8 mouse cellular contexts compared by ENCODE assay signal in the genomic region with DNA sequence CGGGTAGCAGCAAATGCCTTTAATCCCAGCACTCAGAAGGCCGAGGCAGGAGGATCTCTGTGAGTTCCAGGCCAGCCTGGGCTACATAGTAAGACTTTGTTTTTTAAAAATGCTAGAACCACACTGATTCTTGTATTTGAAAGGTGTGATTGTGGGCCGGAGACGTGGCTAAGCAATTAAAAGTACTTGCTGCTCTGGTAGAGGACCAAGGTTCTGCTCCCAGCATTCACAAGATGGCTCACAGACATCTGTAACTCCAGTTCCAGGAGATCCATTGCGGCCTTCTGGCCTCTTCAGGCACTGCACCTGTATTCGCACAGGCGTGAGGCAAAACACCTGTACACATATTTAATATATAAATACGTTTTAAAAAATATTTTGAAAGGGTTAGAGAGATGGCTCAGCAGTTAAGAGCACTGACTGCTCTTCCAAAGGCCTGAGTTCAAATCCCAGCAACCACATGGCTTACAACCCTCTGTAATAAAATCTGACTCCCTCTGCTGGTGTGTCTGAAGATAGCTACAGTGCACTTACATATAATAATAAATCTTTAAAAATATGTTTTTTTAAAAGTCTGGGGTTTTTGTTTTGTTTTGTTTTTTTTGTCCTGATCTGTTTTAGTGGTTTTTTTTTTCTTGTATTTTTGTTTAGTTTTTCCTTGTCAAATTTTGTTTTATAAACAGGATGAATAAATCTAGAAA. TPM values are rescaled to one million over a fixed set of nuclear protein-coding genes. Genes with fewer than 3 reads are reported as not detected.
A peak's percentile ranks its signal among the peaks of the same experiment; 100 is the strongest.
DNase-seq lines count a peak whose midpoint lies in the region; ATAC-seq lines count a peak whose summit lies in the region.

No protein-coding gene starts in this region.

- H3K9ac ChIP-seq in hindbrain, embryonic 12.5 days = no peak overlapping the region
- H3K9ac ChIP-seq in liver, embryonic 11.5 days (ENCODE audit: low read depth, low read length) = peak overlapping the region; percentile 67; the same call in 1 of the 2 replicates
- no peak overlapping the region for H3K9ac ChIP-seq in forebrain, embryonic 14.5 days (ENCODE audit: low read length)

- H3K9me3 ChIP-seq in hindbrain, embryonic 10.5 days = no peaks in the 10 kb centered on the region
- no peaks in the 10 kb centered on the region for H3K9me3 ChIP-seq in hindbrain, embryonic 12.5 days (replicated peaks)
- no peaks in the 10 kb centered on the region for H3K9me3 ChIP-seq in liver, embryonic 11.5 days (ENCODE audit: control insufficient read depth, low read length)
- no peaks in the 10 kb centered on the region for H3K9me3 ChIP-seq in forebrain, embryonic 14.5 days (replicated peaks; ENCODE audit: control insufficient read depth, low read length)

- 0 out of 2 replicates have a peak overlapping the region, but pooled peaks have one; percentile 8 for H3K27ac ChIP-seq in hindbrain, embryonic 10.5 days
- H3K27ac ChIP-seq in hindbrain, embryonic 12.5 days = no peak overlapping the region
- H3K27ac ChIP-seq in brown adipose tissue, adult 24 weeks (replicated peaks; ENCODE audit: low read depth, low read length) = peak overlapping the region; percentile 80
- peak overlapping the region; percentile 64; the same call in 1 of the 2 replicates for H3K27ac ChIP-seq in liver, embryonic 11.5 days (ENCODE audit: low read depth, low read length)
- H3K27ac ChIP-seq in forebrain, embryonic 14.5 days (ENCODE audit: low read depth, low read length) = no peak overlapping the region

- DNase-seq in hindbrain, embryonic 10.5 days (ENCODE audit: low spot score) = no peak
- peak; percentile 55 to 62 for DNase-seq in B cell, adult 2 months
- no peak for DNase-seq in liver, embryonic 11.5 days (ENCODE audit: low spot score)
- DNase-seq in urinary bladder, adult 18-20 months (ENCODE audit: low spot score in 2 of 2) = no peak
- DNase-seq in embryo, embryonic 10 days (ENCODE audit: low spot score) = no peak
- DNase-seq in forebrain, embryonic 14.5 days (ENCODE audit: low spot score) = no peak

- no peaks in the 10 kb centered on the region for H3K36me3 ChIP-seq in hindbrain, embryonic 10.5 days
- no peaks in the 10 kb centered on the region for H3K36me3 ChIP-seq in hindbrain, embryonic 12.5 days
- no peaks in the 10 kb centered on the region for H3K36me3 ChIP-seq in liver, embryonic 11.5 days (ENCODE audit: control insufficient read depth, insufficient read depth, low read length)
- H3K36me3 ChIP-seq in forebrain, embryonic 14.5 days (ENCODE audit: control insufficient read depth, insufficient read depth, low read length) = no peaks in the 10 kb centered on the region

- H3K4me1 ChIP-seq in hindbrain, embryonic 10.5 days (replicated peaks) = peaks cover 10% of the 10 kb centered on the region
- H3K4me1 ChIP-seq in hindbrain, embryonic 12.5 days = peaks cover 8% of the 10 kb centered on the region; the same call in 1 of the 2 replicates
- H3K4me1 ChIP-seq in brown adipose tissue, adult 24 weeks (ENCODE audit: control insufficient read depth, insufficient read depth, insufficient read length, low read length) = peaks cover 4% of the 10 kb centered on the region; the same call in 1 of the 2 replicates
- H3K4me1 ChIP-seq in liver, embryonic 11.5 days (replicated peaks; ENCODE audit: control insufficient read depth, insufficient read depth, low read length) = peaks cover 3% of the 10 kb centered on the region; the same call in 1 of the 2 replicates
- H3K4me1 ChIP-seq in forebrain, embryonic 14.5 days (ENCODE audit: control insufficient read depth, insufficient read depth, low read length) = peaks cover 4% of the 10 kb centered on the region; the same call in 1 of the 2 replicates

- H3K4me2 ChIP-seq in hindbrain, embryonic 12.5 days (replicated peaks) = no peak overlapping the region
- peak overlapping the region; percentile 66 for H3K4me2 ChIP-seq in liver, embryonic 11.5 days
- no peak overlapping the region for H3K4me2 ChIP-seq in forebrain, embryonic 14.5 days (ENCODE audit: low read length)

- no peak for ATAC-seq in hindbrain, embryonic 12.5 days (ENCODE audit: low FRiP score)
- ATAC-seq in liver, embryonic 11.5 days (replicated peaks; ENCODE audit: low FRiP score) = no peak
- ATAC-seq in forebrain, embryonic 14.5 days = no peak

- H3K27me3 ChIP-seq in hindbrain, embryonic 10.5 days (ENCODE audit: insufficient read depth, poor library complexity, severe bottlenecking) = no peaks in the 10 kb centered on the region
- H3K27me3 ChIP-seq in hindbrain, embryonic 12.5 days = no peaks in the 10 kb centered on the region
- no peaks in the 10 kb centered on the region for H3K27me3 ChIP-seq in liver, embryonic 11.5 days (replicated peaks; ENCODE audit: control insufficient read depth, insufficient read depth, low read length)
- no peaks in the 10 kb centered on the region for H3K27me3 ChIP-seq in forebrain, embryonic 14.5 days (replicated peaks; ENCODE audit: control insufficient read depth, insufficient read depth, low read length)

- no peak overlapping the region for H3K4me3 ChIP-seq in hindbrain, embryonic 10.5 days
- no peak overlapping the region for H3K4me3 ChIP-seq in hindbrain, embryonic 12.5 days
- peak overlapping the region; percentile 64 for H3K4me3 ChIP-seq in brown adipose tissue, adult 24 weeks (ENCODE audit: insufficient read depth, low read depth, low read length)
- peak overlapping the region; percentile 55 for H3K4me3 ChIP-seq in liver, embryonic 11.5 days (ENCODE audit: low read depth, low read length)
- H3K4me3 ChIP-seq in forebrain, embryonic 14.5 days (ENCODE audit: low read depth, low read length) = no peak overlapping the region

- WGBS in hindbrain, embryonic 10.5 days = 91% methylated on average over 8 of the region's 8 CpGs
- WGBS in hindbrain, embryonic 12.5 days = 93% methylated on average over 8 of the region's 8 CpGs
- 79% methylated on average over 8 of the region's 8 CpGs for WGBS in liver, embryonic 11.5 days
- whole genome bisulfite sequencing in forebrain, embryonic 14.5 days = 93% methylated on average over 8 of the region's 8 CpGs

RNA-seq across cellular contexts. Expression of a gene that starts 0.7 kb away (rescaled TPM):
- polyA plus RNA-seq in hindbrain, embryonic 10.5 days (2016; fragmentation: Nextera tagmentation; extraction: Ambion mirVana) = 3.3 and 3.8 TPM in 2 replicates
- polyA plus RNA-seq in hindbrain, embryonic 12.5 days (2016; fragmentation: Nextera tagmentation; extraction: Ambion mirVana) = 4.7 and 5.3 TPM in 2 replicates
- polyA plus RNA-seq in brown adipose tissue, adult 24 weeks (2012; ENCODE audit: insufficient read depth, insufficient read length, missing spikeins) = 12.6 and 14.9 TPM in 2 replicates
- 8.9 and 10.5 TPM in 2 replicates for polyA plus RNA-seq in liver, embryonic 11.5 days (2014; fragmentation: Nextera tagmentation; extraction: Ambion mirVana)
- polyA plus RNA-seq in forebrain, embryonic 14.5 days (2014; fragmentation: Nextera tagmentation; extraction: Ambion mirVana) = 1.3 and 1.9 TPM in 2 replicates

RNA-seq across cellular contexts. Expression of a gene that starts 36.8 kb away (rescaled TPM):
- polyA plus RNA-seq in hindbrain, embryonic 10.5 days (2016; fragmentation: Nextera tagmentation; extraction: Ambion mirVana) = 26.6 and 34.6 TPM in 2 replicates
- 45.5 and 47.2 TPM in 2 replicates for polyA plus RNA-seq in hindbrain, embryonic 12.5 days (2016; fragmentation: Nextera tagmentation; extraction: Ambion mirVana)
- polyA plus RNA-seq in brown adipose tissue, adult 24 weeks (2012; ENCODE audit: insufficient read depth, insufficient read length, missing spikeins) = 10.1 and 19.7 TPM in 2 replicates
- polyA plus RNA-seq in liver, embryonic 11.5 days (2014; fragmentation: Nextera tagmentation; extraction: Ambion mirVana) = 26.6 and 28.1 TPM in 2 replicates
- polyA plus RNA-seq in forebrain, embryonic 14.5 days (2014; fragmentation: Nextera tagmentation; extraction: Ambion mirVana) = 52.8 and 58.5 TPM in 2 replicates

Comparison
In these comparisons a context has a peak if more than half of its experiments do, and no peak if none do; other contexts are left out.
1. H3K27ac ChIP-seq: peak in hindbrain, embryonic 10.5 days (single experiment), brown adipose tissue, adult 24 weeks (single experiment) and liver, embryonic 11.5 days (single experiment); none in hindbrain, embryonic 12.5 days (single experiment) and forebrain, embryonic 14.5 days (single experiment).
2. DNase-seq: peak in B cell, adult 2 months (2 of 2); none in hindbrain, embryonic 10.5 days (single experiment), liver, embryonic 11.5 days (single experiment), urinary bladder, adult 18-20 months (0 of 2), embryo, embryonic 10 days (single experiment) and forebrain, embryonic 14.5 days (single experiment).
3. H3K4me3 ChIP-seq: peak in brown adipose tissue, adult 24 weeks (single experiment) and liver, embryonic 11.5 days (single experiment); none in hindbrain, embryonic 10.5 days (single experiment), hindbrain, embryonic 12.5 days (single experiment) and forebrain, embryonic 14.5 days (single experiment).